Mouse (Mus musculus): ENCODE measurements at regions not wholly inside any gene's neighbourhood (a gene's known extent, or its start where the extent isn't known, plus 50 kb on each side); places are given as distances from the start of the nearest gene placed in this dataset.
A peak's percentile ranks its signal among the peaks of the same experiment; 100 is the strongest.

GRCm38 (mm10) chr15:68394749-68395148 is 1894.0 kb upstream of the Lrrc6 start:
- ATAC-seq (replicated peaks; ENCODE audit: insufficient number of reproducible peaks, low FRiP score, low TSS enrichment, poor library complexity, severe bottlenecking) = no peak

- no peak for ATAC-seq (replicated peaks; ENCODE audit: insufficient number of reproducible peaks, low FRiP score, low TSS enrichment, poor library complexity, severe bottlenecking)
Observed at GRCm38 (mm10) chr15:68394157-68394556, 1893.4 kb upstream of the Lrrc6 start.

GRCm38 (mm10) chr15:68391737-68392136 is 1891.0 kb upstream of the Lrrc6 start:
- no peak for ATAC-seq (replicated peaks; ENCODE audit: insufficient number of reproducible peaks, low FRiP score, low TSS enrichment, poor library complexity, severe bottlenecking)

- no peak for ATAC-seq (replicated peaks; ENCODE audit: insufficient number of reproducible peaks, low FRiP score, low TSS enrichment, poor library complexity, severe bottlenecking)
Observed at GRCm38 (mm10) chr15:68389855-68390254, 1889.1 kb upstream of the Lrrc6 start.

- no peak for ATAC-seq (replicated peaks; ENCODE audit: insufficient number of reproducible peaks, low FRiP score, low TSS enrichment, poor library complexity, severe bottlenecking)
Observed at GRCm38 (mm10) chr15:68387349-68388065, 1886.8 kb upstream of the Lrrc6 start.

- ATAC-seq (replicated peaks; ENCODE audit: insufficient number of reproducible peaks, low FRiP score, low TSS enrichment, poor library complexity, severe bottlenecking) = no peak
Observed at GRCm38 (mm10) chr15:68384571-68385335, 1884.0 kb upstream of the Lrrc6 start.

DNA sequence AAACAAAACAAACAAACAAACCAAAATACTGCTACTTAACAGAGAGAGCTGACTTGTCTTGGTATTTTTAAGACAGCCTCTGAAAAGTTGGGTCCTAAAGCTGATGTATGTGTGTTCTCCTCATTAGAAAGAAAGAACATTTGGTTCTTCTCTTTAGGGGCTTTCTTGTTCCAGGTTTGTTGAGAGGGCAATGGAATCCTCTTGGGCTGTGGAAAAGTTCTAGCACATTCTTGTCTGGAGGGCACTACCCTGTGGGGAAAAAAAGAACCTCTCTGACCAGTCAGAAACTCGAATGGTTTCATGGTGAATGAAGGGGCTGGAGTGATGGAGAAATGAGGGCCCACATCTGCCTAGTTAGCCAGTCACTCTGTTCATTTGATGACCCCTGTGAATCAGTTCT is 1874.5 kb upstream of the Lrrc6 start:
- no peak for ATAC-seq (replicated peaks; ENCODE audit: insufficient number of reproducible peaks, low FRiP score, low TSS enrichment, poor library complexity, severe bottlenecking)

DNA sequence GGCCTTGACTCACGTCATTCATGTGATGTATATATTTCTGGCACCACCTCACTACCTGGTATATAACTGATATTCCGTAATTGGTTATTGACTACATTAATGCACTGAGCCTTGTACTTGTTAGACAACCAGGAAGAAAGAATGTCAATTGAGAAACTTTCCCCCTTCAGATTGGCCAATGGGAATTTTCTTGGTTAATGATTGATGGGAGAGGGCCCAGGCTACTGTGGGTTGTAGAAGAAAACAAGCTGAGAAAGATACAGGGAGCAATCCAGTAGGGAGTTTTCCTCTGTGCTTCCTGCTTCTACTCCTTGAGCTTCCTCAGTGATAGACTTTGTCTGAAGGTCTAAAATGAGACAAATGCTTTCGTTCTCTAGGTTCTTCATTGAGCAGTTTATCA is 1866.1 kb upstream of the Lrrc6 start:
- ATAC-seq (replicated peaks; ENCODE audit: insufficient number of reproducible peaks, low FRiP score, low TSS enrichment, poor library complexity, severe bottlenecking) = no peak

DNA sequence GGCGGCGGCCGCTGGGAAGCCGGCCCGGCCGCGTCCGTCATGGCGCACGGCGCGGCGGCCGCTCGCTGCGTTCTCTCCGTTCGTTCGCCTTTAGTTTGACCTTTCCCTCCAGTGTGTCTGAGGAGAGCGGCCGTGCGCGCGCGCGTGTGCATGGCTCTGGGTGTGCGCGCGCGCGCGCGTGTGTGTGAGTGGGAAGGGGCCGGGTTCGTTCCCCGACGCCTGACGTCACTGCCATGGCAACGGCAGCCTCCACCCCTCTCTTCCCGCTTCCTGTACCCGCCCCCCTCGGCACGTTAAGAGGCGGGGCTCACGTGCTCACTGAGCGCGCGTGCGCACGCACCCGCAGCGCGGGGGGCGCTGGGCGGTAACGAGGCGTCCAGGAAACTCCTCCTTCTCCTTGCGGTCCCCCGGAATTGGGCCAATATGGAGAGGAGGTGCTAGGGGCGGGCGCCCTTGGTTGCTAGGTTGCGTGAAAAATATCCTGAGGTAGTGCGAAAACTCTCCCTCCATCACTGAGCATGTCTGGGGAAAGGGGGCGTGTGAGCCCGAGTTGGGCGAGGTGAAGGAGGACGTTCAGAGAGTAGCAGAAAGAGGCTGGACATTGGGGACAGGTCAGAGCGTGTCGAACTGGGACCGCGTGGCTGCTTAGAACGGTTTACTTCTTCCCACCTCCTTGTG is 1862.5 kb upstream of the Lrrc6 start:
- peak; percentile 90 for ATAC-seq (replicated peaks; ENCODE audit: insufficient number of reproducible peaks, low FRiP score, low TSS enrichment, poor library complexity, severe bottlenecking)

- ATAC-seq (replicated peaks; ENCODE audit: insufficient number of reproducible peaks, low FRiP score, low TSS enrichment, poor library complexity, severe bottlenecking) = 0 out of 2 replicates have a peak, but pooled peaks have one; percentile 29
Observed at GRCm38 (mm10) chr15:68362081-68363057, 1861.7 kb upstream of the Lrrc6 start.

- ATAC-seq (replicated peaks; ENCODE audit: insufficient number of reproducible peaks, low FRiP score, low TSS enrichment, poor library complexity, severe bottlenecking) = no peak
Observed at GRCm38 (mm10) chr15:68360956-68361908, 1860.5 kb upstream of the Lrrc6 start.

GRCm38 (mm10) chr15:68359496-68359895 is 1858.8 kb upstream of the Lrrc6 start:
- no peak for ATAC-seq (replicated peaks; ENCODE audit: insufficient number of reproducible peaks, low FRiP score, low TSS enrichment, poor library complexity, severe bottlenecking)

DNA sequence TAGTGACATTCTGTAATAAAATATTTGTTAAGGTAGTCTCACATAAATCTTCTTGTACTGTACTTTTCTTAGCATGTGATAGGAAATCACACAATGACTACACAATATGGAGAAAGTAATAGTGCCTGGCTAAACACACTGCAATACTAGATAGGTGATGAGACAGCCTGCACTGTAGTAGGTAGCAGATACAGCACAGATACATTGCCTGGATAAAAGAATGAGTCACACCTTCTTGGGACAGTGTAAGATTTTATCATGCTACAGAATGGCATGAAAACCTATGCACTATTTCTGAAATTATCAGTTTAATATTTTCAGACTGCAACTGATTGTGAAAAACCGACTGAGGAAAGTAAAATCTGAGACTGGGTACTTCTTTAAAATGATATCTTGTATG is 1855.2 kb upstream of the Lrrc6 start:
- ATAC-seq (replicated peaks; ENCODE audit: insufficient number of reproducible peaks, low FRiP score, low TSS enrichment, poor library complexity, severe bottlenecking) = no peak

DNA sequence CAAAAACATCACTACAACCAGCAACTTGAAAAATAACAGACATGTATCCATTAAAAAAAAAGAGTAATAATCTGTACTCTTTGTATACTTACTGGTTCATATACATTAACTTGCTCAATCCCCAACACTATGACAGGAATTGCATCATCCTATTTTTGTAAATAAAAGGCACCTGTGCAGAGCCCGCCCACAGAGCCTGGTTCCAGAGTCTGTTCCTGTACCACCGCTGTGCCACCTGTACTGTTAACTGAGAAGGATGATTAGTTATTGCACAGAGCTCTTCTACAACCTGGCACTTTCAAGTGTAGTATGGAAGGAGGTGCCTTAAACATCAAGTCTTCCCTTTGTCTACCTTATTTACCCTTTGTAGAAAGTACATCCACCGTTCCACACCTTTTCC is 1843.9 kb upstream of the Lrrc6 start:
- no peak for ATAC-seq (replicated peaks; ENCODE audit: insufficient number of reproducible peaks, low FRiP score, low TSS enrichment, poor library complexity, severe bottlenecking)

GRCm38 (mm10) chr15:68342542-68342941 is 1841.8 kb upstream of the Lrrc6 start:
- no peak for ATAC-seq (replicated peaks; ENCODE audit: insufficient number of reproducible peaks, low FRiP score, low TSS enrichment, poor library complexity, severe bottlenecking)

DNA sequence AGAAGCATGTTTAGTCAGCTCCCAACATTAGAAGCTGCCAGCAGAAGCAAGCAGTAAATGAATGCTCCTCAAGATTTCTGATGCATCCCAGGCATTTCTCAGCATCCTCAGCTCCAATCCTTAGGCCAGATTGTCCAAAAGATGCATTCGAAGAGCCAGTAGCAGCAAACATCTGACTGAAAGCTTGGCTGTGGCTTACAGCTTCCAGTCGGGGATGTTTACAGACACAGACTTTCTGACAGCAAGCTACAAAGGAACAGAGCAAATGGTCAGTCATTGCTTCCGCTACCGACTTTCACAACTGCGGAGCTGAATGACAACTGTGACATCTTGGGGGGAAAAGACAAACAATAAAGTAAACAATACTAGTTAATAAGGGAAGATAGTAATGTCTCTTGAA is 1840.3 kb upstream of the Lrrc6 start:
- no peak for ATAC-seq (replicated peaks; ENCODE audit: insufficient number of reproducible peaks, low FRiP score, low TSS enrichment, poor library complexity, severe bottlenecking)

DNA sequence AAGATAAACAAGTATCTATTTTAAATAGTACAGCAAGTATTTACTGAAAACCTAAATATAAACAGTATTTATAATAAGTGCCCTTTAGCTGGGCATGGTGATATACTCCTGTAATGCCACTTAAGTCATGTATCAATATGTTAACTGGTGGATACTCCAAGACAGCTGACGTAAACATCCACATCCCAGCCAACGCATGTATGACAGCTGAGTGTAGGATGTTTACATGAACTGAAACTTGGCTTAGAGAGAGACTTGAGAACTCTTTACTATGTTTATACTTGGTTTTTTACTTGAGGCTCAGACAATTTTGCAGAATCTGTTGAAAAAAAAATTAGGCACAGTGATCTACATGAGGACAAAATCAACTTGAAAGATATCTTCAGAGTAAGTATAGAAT is 1836.6 kb upstream of the Lrrc6 start:
- ATAC-seq (replicated peaks; ENCODE audit: insufficient number of reproducible peaks, low FRiP score, low TSS enrichment, poor library complexity, severe bottlenecking) = no peak

- ATAC-seq (replicated peaks; ENCODE audit: insufficient number of reproducible peaks, low FRiP score, low TSS enrichment, poor library complexity, severe bottlenecking) = no peak
Observed at GRCm38 (mm10) chr15:68335837-68336236, 1835.1 kb upstream of the Lrrc6 start.
